Mouse (Mus musculus): ENCODE measurements around the gene Tmem45a.
"Not testable (repeated sequence)": the region's sequence is repeated elsewhere in the genome, so short reads cannot be mapped to it uniquely, and the experiment has no call there.

Tmem45a gene

DNA sequence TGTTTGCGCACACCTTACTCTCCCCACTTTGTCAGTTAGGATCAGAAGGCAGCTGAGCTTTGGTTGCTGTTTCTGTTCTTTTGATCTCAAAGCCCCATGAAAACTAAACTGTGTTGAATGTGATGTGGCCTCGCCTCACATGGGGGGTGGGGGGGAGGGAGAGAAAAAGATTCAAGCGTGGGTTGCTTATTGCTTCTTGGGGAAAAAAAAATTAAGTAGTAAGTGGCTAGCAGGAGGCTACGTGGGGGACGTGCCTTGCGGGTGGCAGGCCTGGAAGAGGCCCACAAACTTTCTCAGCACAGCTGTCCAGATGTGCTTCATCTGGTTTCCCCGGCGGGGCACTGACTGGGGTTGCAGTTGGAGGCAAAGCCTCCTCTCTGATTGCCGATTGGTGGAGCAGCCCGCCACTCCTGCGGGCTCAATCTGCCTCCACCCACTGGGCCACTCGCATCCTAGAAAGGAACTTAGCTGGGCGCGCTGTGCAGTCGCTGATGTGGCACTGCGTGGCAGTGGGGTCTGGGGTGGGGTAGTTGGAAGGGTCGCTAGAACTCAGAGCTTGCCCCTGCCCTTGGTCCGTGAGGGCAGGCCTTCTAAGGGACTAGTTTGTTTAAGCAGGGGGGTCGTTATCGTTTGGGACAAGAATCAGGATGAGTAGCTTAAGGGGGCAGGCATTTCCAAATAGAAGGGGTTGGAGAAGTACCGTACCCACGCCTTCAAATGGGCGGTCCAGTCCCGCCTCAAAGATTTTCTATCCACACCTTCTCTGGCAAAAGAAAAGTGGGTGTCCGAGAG lies at the start of gene Tmem45a:
Gene Tmem45a (minus strand): TSS at position 343 of the 792 bp plus-strand sequence.
- DNase-seq = no peak

GRCm38 (mm10) chr16:56928023-56928422 lies 42.1 kb upstream of the Tmem45a start, which contains the start of gene Lnp1:
Gene Lnp1 (minus strand): TSS chr16:56928061.
- DNase-seq = no peak

DNA sequence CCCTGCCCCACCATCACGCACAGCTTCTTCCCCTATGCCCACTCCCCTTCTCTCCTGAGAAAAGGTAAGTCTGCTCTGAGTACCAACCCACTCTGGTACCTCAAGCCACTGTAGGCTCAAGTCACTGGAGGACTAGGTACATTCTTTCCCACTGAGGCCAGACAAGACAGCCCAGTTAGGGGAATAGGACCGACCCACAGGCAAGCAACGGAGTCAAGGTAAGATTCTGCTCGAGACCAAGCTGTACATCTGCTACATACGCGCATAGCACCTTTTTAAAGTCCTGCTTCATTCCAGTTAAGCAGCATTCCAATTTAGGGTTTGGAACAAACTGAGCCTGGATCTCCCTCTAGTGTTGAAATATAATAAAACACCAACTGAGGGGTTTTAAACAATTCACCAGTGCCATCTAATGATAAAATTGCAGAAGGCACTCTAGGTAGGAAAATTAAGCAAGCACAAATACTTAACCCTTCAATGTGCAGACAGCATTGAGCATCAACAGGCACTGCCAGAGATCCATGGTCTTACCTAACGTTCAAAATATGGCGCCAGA lies 34.2 kb upstream of the Tmem45a start:
- DNase-seq = no peak

GRCm38 (mm10) chr16:56917230-56917629 lies 31.3 kb upstream of the Tmem45a start:
- DNase-seq = no peak

DNA sequence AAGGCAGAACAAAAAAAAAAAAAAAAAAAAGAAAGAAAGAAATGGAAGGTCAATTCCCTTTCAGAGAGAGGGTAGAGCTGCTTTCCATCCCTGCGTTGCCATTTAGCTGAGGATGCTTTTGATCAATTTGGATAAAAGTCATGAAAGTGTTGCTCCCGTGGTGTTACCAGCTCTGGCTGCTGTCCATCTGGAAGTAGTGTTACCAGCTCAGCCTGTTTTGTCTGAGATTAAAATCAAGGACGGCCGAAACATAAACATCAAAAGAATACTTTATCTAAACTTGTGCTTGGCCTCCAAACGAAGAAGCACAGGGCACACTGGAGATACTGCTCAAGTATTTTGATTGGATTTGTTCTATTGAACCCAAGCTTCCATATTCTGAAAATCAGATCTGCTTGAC lies 23.0 kb upstream of the Tmem45a start:
- DNase-seq = no peak

- not testable (repeated sequence) for DNase-seq
Measured at GRCm38 (mm10) chr16:56902206-56902605, 16.2 kb upstream of the Tmem45a start.

- DNase-seq = no peak
Measured at GRCm38 (mm10) chr16:56891583-56891982, 5.6 kb upstream of the Tmem45a start.

DNA sequence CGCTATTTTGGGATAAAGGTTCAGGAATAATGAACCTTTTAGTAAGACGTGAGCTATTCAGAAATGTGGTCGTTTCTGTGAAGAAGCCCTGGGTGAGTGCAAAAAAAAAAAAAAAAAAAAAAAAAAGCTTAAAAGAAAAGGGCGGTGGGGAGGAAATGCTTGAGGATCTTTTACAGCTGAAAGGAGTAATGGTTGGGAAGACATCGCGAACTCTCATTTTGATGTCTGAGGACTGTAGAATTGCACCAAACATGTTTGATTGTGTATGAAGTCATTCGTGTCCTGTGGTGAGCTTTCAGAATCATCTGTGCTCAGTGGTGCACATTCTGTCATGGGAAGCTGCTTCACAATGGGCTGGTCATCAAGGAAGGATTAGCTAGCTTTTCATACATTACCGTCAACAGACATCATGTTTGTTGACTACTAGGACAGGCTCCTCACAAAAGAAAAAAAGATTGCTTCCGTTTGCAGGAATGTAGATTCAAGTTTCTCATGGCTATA lies 700 bp upstream of the Tmem45a start:
- no peak for DNase-seq

DNA sequence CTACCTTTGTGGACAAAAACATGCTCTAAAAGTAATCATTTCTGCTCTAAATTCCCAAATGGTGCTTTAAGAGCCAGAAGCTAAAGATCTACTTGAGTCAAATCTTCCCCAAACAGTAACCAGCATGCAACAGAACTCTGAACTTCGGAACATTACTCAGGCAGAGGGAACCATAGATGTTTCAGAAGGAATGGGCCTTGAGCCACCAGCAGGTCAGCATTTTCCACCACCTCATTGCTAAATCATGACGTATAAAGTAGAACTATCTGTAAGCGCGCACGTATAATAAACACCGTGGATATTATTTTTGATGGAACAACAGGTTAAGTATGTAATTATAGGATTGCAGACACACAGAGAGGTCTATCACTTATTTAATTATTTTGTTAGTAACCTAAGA lies 1.2 kb downstream of the Tmem45a start:
- DNase-seq = no peak

- no peak for DNase-seq
Measured at GRCm38 (mm10) chr16:56873410-56873809, 12.6 kb downstream of the Tmem45a start.

DNA sequence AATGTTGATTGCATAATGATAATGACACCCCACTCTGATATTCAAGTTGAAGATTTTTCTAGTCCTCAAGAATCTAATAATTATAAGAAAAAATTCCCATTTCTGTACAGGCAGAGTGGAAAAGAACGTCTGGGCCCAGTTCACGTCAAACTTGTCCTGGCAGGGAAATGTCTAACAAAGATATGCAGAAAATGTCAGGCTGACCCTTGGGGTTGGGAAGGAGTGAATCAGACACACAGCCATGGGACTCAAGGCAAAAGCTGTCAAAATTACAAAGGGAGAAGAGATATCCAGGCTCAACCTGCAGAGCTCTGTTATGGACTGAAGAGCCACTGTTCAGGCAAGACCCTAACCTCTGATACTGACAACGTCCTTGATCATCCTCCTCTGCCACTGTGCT lies 15.5 kb downstream of the Tmem45a start:
- DNase-seq = no peak

DNA sequence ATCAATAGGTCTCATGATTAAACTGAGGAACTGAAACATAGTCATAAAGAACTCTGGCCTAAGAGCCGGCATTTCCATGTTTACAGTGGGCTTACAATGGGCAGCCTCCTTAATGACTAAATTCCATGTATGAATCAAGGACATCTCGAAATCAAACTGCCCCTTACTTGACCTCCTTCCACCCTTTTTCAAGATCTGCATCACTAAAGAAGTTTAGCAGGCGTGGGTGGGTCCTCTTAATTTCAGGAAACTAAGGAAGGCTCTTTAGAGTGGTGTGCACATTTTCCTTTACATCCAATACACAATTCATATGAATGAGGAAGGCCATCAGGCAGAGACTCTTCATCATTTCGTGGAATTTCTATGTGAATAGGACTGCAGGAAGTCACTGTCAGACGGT lies 17.6 kb downstream of the Tmem45a start:
- no peak for DNase-seq

DNA sequence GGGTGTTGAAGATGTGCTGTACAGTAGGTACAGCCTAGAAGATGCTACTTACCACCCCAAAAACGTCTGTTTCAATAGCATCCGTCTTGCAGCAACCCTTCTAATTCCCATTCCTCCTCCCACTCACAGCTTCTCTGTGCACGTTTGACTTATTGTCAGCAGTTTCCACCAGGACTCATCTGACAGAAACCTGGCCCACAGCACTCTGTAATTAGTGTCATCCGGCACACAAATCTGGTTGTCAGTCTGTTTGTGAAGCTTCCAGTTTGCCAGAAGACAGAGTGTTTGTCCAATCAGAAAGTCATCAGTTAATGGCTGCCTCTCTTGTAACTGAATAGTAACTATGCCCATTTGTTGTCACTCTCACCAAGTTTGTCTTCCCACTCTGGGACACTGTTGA lies 18.4 kb downstream of the Tmem45a start:
- DNase-seq = no peak

GRCm38 (mm10) chr16:56852841-56853587 lies 33.0 kb downstream of the Tmem45a start:
- no peak for DNase-seq

DNA sequence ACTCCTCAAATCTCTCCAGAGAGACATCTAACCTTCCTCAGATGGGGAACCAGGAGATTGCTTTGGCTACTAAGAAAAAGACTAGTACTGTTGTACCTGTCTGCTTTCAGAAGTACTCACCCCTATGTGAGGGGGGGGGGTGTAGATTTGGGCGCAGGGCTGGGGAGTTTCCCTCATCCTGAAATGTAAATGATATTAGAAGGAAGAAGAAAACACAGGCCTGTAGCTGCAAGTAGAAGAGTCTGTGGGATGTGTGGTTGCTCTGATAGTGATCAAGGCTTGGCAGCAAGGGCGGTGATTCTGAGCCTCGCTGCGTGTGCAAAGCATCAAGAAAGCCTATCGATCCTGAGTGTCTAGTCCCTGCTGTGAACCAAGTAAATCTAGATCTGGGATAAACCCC lies 43.0 kb downstream of the Tmem45a start:
- DNase-seq = no peak

DNA sequence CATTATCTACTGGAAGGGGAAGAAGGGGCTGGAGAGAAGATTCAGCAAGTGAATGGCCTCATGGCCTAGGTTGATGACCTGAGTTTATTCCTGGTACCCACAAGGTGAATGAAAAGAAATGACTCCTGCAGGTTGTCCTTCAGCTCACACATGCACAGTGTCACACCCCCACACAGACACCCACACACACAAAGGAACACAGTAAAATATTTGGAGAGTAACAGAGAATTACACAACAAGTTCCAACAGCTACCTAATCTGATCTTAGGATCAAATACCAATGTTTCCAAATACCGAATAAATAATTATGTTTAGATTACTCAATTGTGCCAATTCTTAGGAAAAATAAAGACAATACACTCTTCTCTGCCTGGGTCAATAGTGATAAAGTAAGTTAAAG lies 52.7 kb downstream of the Tmem45a start:
- DNase-seq = no peak

GRCm38 (mm10) chr16:56831986-56832385 lies 54.0 kb downstream of the Tmem45a start:
- no peak for DNase-seq

DNA sequence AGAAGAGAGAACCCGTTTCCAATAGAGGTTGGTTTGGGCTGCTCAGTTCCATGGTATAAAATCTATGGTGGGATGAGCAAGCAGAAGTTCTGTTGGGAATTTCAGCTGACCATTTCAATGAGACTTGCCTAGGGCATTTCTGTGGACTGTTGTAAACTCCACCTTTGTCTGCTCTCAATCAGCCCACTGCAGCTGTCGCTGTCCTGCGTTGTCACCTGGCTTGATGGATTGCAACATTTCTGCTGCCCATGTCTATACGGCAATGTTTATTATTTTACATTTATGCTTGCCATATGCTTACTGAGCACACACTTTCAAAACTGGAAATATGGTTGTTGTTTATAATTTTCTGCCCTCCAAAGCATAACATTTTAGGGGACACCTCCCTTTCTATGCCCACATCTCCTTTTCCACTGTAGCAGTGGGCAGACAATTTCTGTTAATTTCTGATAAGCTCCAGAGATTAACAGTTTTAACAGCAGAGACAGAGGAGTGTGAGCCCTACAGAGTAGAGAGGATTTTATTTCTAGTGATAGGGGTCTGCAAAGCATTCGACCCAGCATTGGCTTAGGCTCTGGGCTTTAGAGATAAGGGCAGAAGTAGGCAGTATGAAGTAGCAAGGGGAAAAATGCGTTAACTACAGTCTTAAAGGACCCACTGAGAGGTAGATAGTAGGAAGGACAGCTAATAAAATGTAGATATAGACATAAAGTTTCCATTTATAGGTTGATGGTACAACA lies 84.4 kb downstream of the Tmem45a start:
- no peak for DNase-seq

DNA sequence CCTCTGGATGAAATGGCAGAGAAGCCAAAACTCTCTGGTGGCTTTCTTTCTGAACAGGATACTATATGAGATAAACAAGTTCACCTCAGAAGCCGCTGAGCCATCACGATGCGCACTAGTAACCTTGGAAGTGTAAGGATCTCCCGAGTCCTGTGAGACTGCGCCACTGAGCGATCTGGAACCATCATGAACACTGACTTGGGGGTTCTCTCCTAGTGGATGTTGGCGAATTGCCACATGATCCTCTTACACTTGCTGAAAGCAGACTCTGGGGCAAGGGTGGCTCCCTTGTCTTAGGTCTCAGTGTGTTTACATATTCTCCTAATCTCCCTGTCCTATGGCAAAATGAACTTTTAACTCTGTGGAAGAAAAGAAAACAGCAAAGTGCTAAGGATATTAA lies 85.0 kb downstream of the Tmem45a start:
- no peak for DNase-seq

DNA sequence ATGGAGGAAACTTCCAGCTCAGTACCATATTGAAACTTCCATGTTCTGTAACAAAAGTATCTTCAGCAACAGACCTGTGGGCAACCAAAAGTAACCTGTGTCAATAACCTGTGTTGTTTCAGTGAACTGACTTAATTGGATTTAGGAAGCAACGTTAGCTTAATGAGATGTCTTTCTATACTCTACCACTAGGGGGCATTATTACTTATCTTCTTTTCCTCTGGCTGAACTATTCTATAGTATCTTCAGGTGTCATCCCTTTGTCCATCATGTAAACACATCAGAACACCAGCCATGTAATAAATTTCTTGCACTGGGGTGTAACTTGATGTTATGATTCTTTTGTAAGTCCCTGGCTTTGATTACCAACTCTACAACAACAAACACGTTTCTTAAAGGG lies 85.5 kb downstream of the Tmem45a start:
- DNase-seq = peak; percentile 2 to 7

GRCm38 (mm10) chr16:56799541-56800029 lies 86.4 kb downstream of the Tmem45a start:
- DNase-seq = no peak

- no peak for DNase-seq
Measured at GRCm38 (mm10) chr16:56798873-56799272, 87.1 kb downstream of the Tmem45a start.
